Mouse (Mus musculus) urinary bladder, adult 18-20 months (tissue): ENCODE results near the gene Capg.

Experiments used
- DNase-seq, 2 experiments: peaks; one replicate each; pipeline ENCODE4 v3.0.0; 2022; ENCODE audit warnings: low spot score in 2 of 2, mixed read lengths in 2 of 2

Gene Capg

GRCm38 (mm10) chr6:72608662-72609184 lies 64.5 kb downstream of the Capg start:
- DNase-seq: no peak

- DNase-seq: no peak
Observed at GRCm38 (mm10) chr6:72610261-72610660, 66.1 kb downstream of the Capg start.
